Mouse (Mus musculus): ENCODE measurements around the gene Stub1.
A peak's percentile ranks its signal among the peaks of the same experiment; 100 is the strongest.

DNA sequence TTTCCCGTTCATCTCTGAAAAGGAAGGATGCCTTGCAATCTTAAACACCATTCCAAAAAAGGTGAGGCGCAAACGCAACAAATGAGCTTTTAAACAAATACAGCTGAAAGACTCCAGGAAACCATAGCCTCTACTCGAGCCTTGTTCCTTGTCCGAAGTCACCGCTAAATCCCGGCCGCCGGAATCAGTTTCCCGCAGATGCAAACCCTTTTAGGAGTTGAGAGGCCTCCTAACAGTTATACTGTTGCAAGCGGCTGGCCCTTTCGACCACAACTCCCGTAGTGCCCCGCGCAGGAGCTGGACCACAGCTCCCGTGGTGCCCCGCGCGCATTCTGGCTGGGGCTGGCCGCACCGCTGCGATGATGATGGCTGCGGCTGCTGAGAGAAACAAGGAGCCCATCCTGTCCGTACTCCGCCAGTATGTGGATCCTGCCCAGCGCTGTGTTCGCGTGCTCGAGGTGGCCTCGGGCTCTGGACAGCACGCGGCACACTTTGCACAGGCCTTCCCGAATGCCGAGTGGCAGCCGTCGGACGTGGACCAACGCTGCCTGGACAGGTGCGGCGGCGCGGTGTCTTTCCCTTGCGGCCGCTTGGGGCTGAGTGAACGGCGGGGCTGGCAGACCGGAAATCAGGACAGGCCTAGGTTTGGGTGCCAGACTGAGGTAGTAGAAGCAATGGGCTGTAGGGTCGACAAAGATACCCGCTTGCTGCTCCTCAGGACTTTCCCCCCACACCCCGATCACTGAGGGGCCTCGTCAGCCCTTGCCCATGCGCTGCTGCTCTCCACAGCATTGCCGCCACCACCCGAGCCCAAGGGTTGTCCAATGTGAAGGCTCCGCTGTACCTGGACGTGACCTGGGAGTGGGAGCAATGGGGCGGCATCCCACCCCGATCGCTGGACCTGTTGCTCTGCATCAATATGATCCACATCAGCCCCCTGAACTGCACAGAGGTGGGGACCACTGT is 42.2 kb upstream of the Stub1 start:
- 0 out of 2 replicates have a peak, but pooled peaks have one; percentile 47 for TF ChIP-seq CTCF (IDR thresholded peaks at IDR 0.05; ENCODE audit: borderline replicate concordance, control insufficient read depth, extremely low read depth, insufficient read depth, low read length, poor library complexity)
- TF ChIP-seq POLR2A (IDR thresholded peaks at IDR 0.05; ENCODE audit: control insufficient read depth, extremely low read depth, insufficient read depth, low read length, poor library complexity): peak; percentile 50

Data from thymus, adult 2 months (tissue).